Mouse (Mus musculus) CD4-positive, CD25-positive, alpha-beta regulatory T cell, adult 2 months (primary cell): ENCODE measurements around the gene Car1.
"Not testable (repeated sequence)": the region's sequence is repeated elsewhere in the genome, so short reads cannot be mapped to it uniquely, and the experiment has no call there.

Source experiments
- DNase-seq: peaks from one replicate; pipeline ENCODE4 v3.0.0-alpha.2; 2012; ENCODE audit warnings: low read depth, low spot score

Car1 gene

GRCm38 (mm10) chr3:14785353-14785752 lies 22.8 kb downstream of the Car1 start:
- DNase-seq, result no peak

DNA sequence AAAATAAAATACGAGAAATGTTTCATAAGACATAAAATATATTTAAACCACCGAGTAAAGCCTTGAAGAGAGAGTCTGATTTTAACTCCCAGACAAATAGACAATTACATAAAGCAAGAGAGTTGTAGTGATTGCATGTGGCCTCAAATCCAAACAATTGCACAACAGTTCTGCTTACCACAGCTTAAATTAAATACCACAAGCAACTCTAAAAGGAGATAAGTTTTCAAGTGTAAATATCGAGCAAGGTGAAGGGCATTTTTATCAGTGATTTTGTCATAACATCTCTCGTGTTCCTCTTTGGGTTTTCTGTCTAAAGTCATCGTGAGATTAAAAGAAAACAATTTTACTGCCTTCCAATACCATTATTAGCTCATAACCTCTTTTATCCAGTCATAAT lies 25.0 kb downstream of the Car1 start:
- DNase-seq, result not testable (repeated sequence)

DNA sequence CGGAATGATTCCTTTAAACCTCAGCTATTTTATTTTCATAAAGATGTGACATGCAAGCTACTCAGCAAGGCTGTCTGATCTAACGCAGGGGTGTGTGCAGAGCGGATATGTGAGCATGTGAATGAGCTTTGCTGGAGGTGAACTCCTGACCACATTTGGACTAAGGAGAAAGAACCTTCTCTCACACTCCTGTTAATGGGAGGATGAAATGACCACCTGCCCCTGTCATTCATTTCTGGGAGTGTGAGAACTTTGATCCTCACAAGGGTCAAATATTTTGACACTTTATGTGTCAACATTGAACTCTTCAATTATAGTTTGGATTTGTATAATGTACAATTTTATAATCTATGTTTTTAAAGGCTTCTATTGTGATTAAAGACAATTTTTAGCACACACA lies 25.8 kb downstream of the Car1 start:
- not testable (repeated sequence) for DNase-seq

DNA sequence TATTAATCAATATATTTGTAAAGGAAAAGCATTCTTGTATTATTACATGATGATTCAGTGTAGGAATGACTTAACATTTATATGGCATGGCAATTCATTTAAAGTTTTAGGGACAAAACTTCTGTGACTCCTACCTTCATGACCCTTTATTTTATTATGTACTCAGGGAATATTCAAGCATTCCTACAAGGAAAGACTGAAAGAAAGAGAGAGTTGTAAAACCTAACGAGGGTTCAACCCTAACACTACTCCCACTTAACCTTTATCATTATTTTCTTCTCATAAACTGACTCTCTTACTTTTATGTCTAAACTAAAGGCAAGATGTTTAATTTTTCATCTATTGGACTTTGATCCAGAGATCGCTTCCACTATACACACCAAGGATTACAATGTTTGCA lies 28.0 kb downstream of the Car1 start:
- DNase-seq, result no peak

GRCm38 (mm10) chr3:14776497-14777162 lies 31.5 kb downstream of the Car1 start:
- not testable (repeated sequence) for DNase-seq

GRCm38 (mm10) chr3:14774539-14774938 lies 33.6 kb downstream of the Car1 start:
- not testable (repeated sequence) for DNase-seq

DNA sequence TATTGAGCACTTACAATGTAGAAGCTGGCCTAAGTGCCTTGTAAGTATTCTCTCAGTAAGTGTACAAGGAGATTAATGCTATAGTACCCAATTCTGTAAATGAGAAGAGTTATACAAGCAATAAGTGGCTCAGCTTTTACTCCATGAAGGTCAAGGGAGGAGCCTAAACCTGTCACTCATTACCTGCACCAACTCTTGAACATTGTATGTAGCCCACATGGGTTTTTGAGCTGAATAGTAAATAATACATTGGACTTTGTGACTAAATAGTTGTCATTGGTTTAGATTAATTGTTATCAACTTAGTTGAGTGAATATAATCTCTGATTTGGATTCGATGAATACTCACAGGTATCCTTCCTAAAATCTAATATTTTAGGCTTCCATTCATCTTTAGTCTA lies 35.7 kb downstream of the Car1 start:
- DNase-seq, result not testable (repeated sequence)

GRCm38 (mm10) chr3:14764755-14765566 lies 43.2 kb downstream of the Car1 start:
- no peak for DNase-seq

- DNase-seq, result no peak
Measured at GRCm38 (mm10) chr3:14755716-14756115, 52.5 kb downstream of the Car1 start.

DNA sequence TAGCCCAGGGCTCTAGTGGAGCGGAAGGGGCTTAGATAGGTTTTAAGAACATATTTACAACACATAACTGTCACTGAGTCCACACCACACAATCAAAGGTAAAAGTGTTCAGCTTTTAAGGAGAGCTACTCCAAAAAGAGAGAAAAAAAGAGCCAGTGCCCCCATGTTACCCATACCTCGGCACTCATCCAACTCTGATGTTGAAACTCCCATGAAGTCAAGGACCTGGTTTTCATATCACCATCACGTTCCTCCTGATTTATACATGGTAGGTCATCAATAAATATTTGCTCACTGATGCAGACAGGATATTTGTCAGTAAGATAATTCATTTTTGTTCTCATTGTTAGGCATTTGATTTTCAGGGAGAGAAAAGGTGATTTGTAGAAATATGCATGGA lies 62.1 kb downstream of the Car1 start:
- DNase-seq, result no peak

GRCm38 (mm10) chr3:14738261-14738660 lies 69.9 kb downstream of the Car1 start:
- no peak for DNase-seq

DNA sequence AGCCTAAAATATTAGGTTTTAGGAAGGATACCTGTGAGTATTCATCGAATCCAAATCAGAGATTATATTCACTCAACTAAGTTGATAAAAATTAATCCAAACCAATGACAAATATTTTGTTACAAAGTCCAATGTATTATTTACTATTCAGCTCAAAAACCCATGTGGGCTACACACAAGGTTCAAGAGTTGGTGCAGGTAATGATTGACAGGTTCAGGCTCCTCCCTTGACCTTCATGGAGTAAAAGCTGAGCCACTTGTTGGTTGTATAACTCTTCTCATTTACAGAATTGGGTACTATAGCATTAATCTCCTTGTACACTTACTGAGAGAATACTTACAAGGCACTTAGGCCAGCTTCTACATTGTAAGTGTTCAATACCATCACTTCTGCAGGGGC lies 80.7 kb downstream of the Car1 start:
- not testable (repeated sequence) for DNase-seq

DNA sequence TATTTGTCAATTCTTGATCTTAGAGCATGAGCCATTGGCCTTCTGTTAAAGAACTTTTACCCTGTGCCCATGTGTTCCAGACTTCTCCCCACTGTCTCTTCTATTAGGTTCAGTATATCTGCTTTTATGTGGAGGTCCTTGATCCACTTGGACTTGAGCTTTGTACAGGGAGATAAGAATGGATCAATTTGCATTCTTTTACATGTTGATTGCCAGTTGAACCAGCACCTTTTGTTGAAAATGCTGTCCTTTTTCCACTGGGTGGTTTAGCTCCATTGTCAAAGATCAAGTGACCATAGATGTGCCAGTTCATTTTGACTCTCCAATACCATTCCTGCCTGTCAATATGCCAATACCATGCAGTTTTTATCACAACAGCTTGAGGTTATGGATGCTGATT lies 82.7 kb downstream of the Car1 start:
- DNase-seq, result not testable (repeated sequence)
